Mouse (Mus musculus) lung, postnatal 0 days (tissue): ENCODE measurements at regions not wholly inside any gene's neighbourhood (a gene's known extent, or its start where the extent isn't known, plus 50 kb on each side); places are given as distances from the start of the nearest gene placed in this dataset.
A peak's percentile ranks its signal among the peaks of the same experiment; 100 is the strongest.

Experiments used
- ATAC-seq: fragments of 200-750 bp; cut with Nextera tagmentation; 2 replicates; pipeline ENCODE4 v1.8.0; 2017; ENCODE audit warnings: moderate library complexity
- DNase-seq: peaks from one replicate; pipeline ENCODE4 v3.0.0-alpha.2; 2016; ENCODE audit warnings: low spot score
- H3K27ac ChIP-seq: fragments of 300-500 bp; sonication (generic); 2 replicates; pipeline ENCODE4 v1.5.1; 2014; ENCODE audit warnings: antibody characterized with exemption, mild to moderate bottlenecking, low read length, mixed read lengths
- H3K27me3 ChIP-seq: fragments of 300-500 bp; sonication (generic); replicated peaks from 2 replicates; pipeline ENCODE4 v1.6.1; 2014; ENCODE audit warnings: low read length, mixed read lengths; ENCODE audit not compliant: insufficient read depth
- H3K36me3 ChIP-seq: fragments of 300-500 bp; sonication (generic); 2 replicates; pipeline ENCODE4 v1.6.1; 2014; ENCODE audit warnings: low read length, mixed read lengths; ENCODE audit not compliant: insufficient read depth
- H3K4me1 ChIP-seq: fragments of 300-500 bp; sonication (generic); 2 replicates; pipeline ENCODE4 v1.6.1; 2014; ENCODE audit warnings: antibody characterized with exemption, low read depth, low read length, mixed read lengths; ENCODE audit not compliant: insufficient read depth
- H3K4me2 ChIP-seq: fragments of 300-500 bp; sonication (generic); replicated peaks from 2 replicates; pipeline ENCODE4 v1.6.1; 2014; ENCODE audit warnings: low read depth, mild to moderate bottlenecking, low read length, moderate library complexity, mixed read lengths
- H3K4me3 ChIP-seq: fragments of 300-500 bp; sonication (generic); 2 replicates; pipeline ENCODE4 v1.5.1; 2014; ENCODE audit warnings: low read depth, low read length
- H3K9ac ChIP-seq: fragments of 300-500 bp; sonication (generic); replicated peaks from 2 replicates; pipeline ENCODE4 v1.6.1; 2014; ENCODE audit warnings: low read depth, mild to moderate bottlenecking
- H3K9me3 ChIP-seq: fragments of 300-500 bp; sonication (generic); 2 replicates; pipeline ENCODE4 v1.6.1; 2016; ENCODE audit warnings: low read length, mixed read lengths
- CTCF ChIP-seq: IDR thresholded peaks from 2 replicates; pipeline ENCODE4 v1.5.1; 2016; ENCODE audit warnings: antibody characterized with exemption, mild to moderate bottlenecking
- EP300 ChIP-seq: IDR thresholded peaks from 2 replicates; pipeline ENCODE4 v1.6.1; 2016; ENCODE audit warnings: antibody characterized with exemption, mild to moderate bottlenecking, control low read depth
- WGBS: fragments of 180-500 bp; shearing (Covaris S2); extraction: QIAGEN DNeasy Blood & Tissue Kit; methylation state at CpG from one replicate; pipeline ENCODE4 v1.1.7; 2014; 5-methylcytosine and 5-hydroxymethylcytosine counted together

DNA sequence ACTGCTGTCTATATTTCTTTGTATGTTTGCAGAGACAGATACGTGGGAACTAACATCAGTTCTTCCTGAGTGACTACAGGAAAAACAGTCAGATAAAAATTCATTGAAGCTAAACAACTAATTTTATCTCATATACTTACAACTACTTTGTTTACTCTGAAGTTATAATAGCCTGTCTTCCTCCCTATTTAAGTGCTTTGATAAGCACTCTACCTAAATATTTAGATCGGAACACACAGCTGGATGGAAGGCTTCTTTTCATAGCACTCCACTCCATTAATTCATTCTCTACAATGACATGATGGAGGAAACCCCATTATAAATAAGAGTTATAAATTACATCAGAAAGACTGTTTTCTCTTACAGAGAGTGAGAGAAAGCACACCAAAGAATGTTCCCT lies 438.5 kb upstream of the Sptlc3 start:
- H3K9ac ChIP-seq: no peak overlapping the region
- H3K4me1 ChIP-seq: no peaks in the 10 kb centered on the region
- no peak overlapping the region for H3K27ac ChIP-seq
- H3K4me3 ChIP-seq: no peak overlapping the region
- H3K27me3 ChIP-seq: no peaks in the 10 kb centered on the region
- DNase-seq: peak; percentile 9
- H3K4me2 ChIP-seq: no peak overlapping the region
- ATAC-seq: no peak; the same call in 1 of the 2 replicates
- no peaks in the 10 kb centered on the region for H3K9me3 ChIP-seq
- H3K36me3 ChIP-seq: no peaks in the 10 kb centered on the region
- WGBS: 39% methylated on average over 2 of the region's 2 CpGs
- TF ChIP-seq CTCF (no peak), EP300 (peak; percentile 75)

DNA sequence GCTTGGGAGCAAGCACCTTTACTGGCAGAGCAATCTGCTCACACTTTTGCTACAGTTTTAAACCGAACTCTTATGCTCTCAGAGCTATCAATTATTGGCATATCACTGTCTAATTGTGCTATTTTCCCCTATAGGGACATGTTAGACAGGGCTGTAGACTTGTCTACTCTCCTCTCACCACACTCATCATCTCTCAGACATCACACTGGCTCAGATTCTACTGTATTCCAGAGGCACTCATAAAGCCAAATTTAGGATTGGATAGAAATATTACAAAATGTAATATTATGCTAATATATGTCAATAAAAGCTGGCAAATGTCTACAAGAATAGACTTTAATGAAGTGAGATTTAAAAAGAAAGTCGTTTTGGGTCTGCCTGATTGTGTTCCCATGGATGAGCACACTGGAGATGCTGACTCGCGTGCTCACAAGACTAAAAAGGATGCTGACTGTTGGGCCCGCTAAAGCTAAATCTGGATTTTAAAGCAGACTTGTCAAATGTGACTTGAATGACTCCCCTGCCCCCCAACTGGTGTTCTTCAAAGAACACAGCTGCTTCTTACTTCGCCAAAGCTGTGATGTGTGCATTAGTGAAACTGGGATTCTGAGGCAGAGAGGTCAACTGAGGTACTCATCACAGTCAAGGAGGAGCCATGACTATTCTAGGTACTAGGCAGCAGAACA lies 424.3 kb upstream of the Sptlc3 start:
- H3K4me1 ChIP-seq: no peaks in the 10 kb centered on the region
- ATAC-seq: no peak
- no peaks in the 10 kb centered on the region for H3K27me3 ChIP-seq
- H3K36me3 ChIP-seq: no peaks in the 10 kb centered on the region
- TF ChIP-seq EP300: no peak
- TF ChIP-seq CTCF: no peak
- no peaks in the 10 kb centered on the region for H3K9me3 ChIP-seq
- H3K4me2 ChIP-seq: no peak overlapping the region
- no peak overlapping the region for H3K9ac ChIP-seq
- H3K27ac ChIP-seq: no peak overlapping the region
- 56% methylated on average over 6 of the region's 6 CpGs for WGBS
- no peak for DNase-seq
- no peak overlapping the region for H3K4me3 ChIP-seq

DNA sequence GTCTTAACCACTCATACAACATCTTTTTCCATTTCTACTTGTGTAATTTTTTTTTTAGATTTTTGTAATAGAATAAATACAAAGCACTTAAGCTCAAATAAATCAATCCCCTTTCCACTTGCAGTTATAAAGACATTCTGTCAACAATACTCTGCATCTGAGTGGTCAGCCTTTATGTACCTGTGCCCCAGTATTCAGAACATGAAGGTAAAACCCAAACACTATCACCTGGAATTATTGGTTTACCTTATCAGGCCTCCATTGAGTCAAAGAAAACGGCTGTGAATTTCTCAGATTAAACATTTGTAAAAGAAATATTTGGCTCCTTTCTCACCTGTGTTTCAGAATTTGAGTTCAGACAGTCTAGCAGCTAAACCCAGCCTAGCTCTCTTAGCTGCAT lies 422.0 kb upstream of the Sptlc3 start:
- H3K27me3 ChIP-seq: no peaks in the 10 kb centered on the region
- no peaks in the 10 kb centered on the region for H3K36me3 ChIP-seq
- ATAC-seq (no peak), DNase-seq (no peak)
- TF ChIP-seq EP300: no peak
- no peak for TF ChIP-seq CTCF
- no peaks in the 10 kb centered on the region for H3K4me1 ChIP-seq
- no peak overlapping the region for H3K27ac ChIP-seq
- H3K9ac ChIP-seq: no peak overlapping the region
- H3K9me3 ChIP-seq: no peaks in the 10 kb centered on the region
- WGBS: 45% methylated on average over 1 of the region's 1 CpGs
- H3K4me3 ChIP-seq: no peak overlapping the region
- H3K4me2 ChIP-seq: no peak overlapping the region

DNA sequence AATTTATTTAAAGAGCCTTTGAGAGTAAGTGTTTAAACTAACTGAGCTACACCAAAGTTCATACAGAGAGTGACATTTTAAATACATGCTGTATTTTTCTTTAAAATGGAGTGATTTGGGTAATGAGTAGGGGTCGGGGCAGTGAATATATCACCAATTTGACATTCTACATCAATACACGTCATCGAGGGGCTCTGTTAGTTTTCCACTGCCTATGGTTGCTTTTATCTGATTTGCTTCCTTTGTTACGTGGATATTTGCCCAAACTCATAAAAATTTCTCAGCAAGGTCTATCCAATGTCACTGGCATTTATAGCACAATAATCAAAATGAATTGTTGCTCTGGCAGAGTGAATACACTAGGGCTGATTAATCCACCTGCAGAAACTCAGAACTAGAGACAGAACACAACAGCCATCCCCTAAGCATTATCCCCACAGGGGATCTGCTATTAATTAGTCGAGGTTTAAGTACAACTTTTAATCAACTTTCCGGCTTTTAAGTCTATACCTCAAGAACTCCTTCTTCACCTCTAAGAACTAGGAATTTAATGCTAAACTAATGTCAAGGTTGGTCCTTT lies 400.1 kb upstream of the Sptlc3 start:
- H3K36me3 ChIP-seq: no peaks in the 10 kb centered on the region
- no peak overlapping the region for H3K27ac ChIP-seq
- no peak overlapping the region for H3K9ac ChIP-seq
- H3K9me3 ChIP-seq: no peaks in the 10 kb centered on the region
- no peak overlapping the region for H3K4me2 ChIP-seq
- no peaks in the 10 kb centered on the region for H3K4me1 ChIP-seq
- DNase-seq (no peak), ATAC-seq (no peak)
- TF ChIP-seq EP300 (no peak), CTCF (no peak)
- 82% methylated on average over 6 of the region's 6 CpGs for WGBS
- no peak overlapping the region for H3K4me3 ChIP-seq
- no peaks in the 10 kb centered on the region for H3K27me3 ChIP-seq

DNA sequence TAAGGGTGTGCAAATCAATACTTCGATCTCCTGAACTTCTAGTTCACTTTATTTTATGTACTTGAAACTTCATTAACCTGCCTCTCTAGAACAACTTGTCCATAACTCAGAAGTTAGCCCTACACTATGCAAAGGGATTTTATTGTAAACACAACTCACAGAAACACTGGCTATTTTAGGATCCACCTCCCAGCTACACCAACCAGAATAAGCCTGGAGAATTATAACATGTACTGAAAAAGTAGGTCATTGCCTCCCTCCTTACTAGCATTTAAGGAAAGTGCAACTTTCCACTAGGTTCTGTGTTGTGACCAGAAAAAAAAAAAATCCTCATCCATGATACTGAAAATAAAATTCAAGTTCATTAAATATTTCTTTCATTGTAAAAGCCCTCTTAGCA lies 382.0 kb upstream of the Sptlc3 start:
- TF ChIP-seq CTCF (no peak), EP300 (no peak)
- no peak for DNase-seq
- no peak overlapping the region for H3K4me2 ChIP-seq
- no peaks in the 10 kb centered on the region for H3K27me3 ChIP-seq
- ATAC-seq: no peak
- no peaks in the 10 kb centered on the region for H3K4me1 ChIP-seq
- H3K27ac ChIP-seq: no peak overlapping the region
- no peaks in the 10 kb centered on the region for H3K9me3 ChIP-seq
- no peak overlapping the region for H3K9ac ChIP-seq
- H3K36me3 ChIP-seq: no peaks in the 10 kb centered on the region
- H3K4me3 ChIP-seq: no peak overlapping the region
- 72% methylated on average over 1 of the region's 1 CpGs for WGBS

DNA sequence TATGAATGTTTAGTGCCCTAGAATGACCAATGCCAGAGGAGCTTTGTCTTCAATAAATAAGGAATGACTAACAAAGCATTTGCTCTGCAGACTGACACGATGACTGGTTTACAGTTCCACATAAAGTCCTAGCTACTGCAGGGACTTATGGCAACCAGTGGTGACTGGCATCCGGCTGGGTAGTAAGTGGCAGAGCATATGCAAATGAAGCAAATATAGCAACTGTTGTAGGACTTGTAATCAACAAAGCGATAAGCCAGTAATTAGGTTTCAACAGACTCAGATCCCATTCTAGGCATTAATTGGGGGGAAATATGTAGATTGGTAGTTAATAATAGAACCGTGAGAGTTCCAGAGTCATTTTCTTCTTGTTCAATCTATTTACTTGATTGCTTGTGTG lies 379.2 kb upstream of the Sptlc3 start:
- no peaks in the 10 kb centered on the region for H3K27me3 ChIP-seq
- no peak for DNase-seq
- no peak overlapping the region for H3K27ac ChIP-seq
- H3K36me3 ChIP-seq: no peaks in the 10 kb centered on the region
- 88% methylated on average over 4 of the region's 4 CpGs for WGBS
- H3K4me1 ChIP-seq: no peaks in the 10 kb centered on the region
- no peaks in the 10 kb centered on the region for H3K9me3 ChIP-seq
- no peak for ATAC-seq
- TF ChIP-seq CTCF (no peak), EP300 (no peak)
- no peak overlapping the region for H3K9ac ChIP-seq
- no peak overlapping the region for H3K4me3 ChIP-seq
- no peak overlapping the region for H3K4me2 ChIP-seq

DNA sequence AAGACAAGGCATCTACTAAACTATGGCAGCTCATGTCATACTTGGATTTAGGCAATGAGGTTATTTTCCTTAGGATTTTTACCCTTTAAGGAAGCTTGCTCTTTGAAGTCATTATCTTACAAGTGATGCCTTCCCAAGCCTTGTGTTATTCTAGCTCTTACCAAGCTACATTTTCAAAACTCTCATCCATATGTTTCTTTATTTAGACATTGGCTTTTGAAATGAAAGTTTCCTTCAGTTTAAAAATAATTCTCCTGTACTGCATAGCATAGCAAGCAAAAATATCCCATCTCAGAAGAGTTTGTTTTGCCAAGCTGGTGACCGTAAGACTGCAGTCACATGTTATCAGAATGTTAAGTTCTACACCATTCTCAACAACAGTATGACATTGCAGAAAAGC lies 372.8 kb upstream of the Sptlc3 start:
- TF ChIP-seq CTCF (no peak), EP300 (no peak)
- no peak overlapping the region for H3K27ac ChIP-seq
- WGBS: 83% methylated on average over 1 of the region's 1 CpGs
- no peaks in the 10 kb centered on the region for H3K4me1 ChIP-seq
- ATAC-seq: no peak
- DNase-seq: no peak
- H3K27me3 ChIP-seq: no peaks in the 10 kb centered on the region
- H3K4me3 ChIP-seq: no peak overlapping the region
- H3K9ac ChIP-seq: no peak overlapping the region
- no peak overlapping the region for H3K4me2 ChIP-seq
- H3K36me3 ChIP-seq: no peaks in the 10 kb centered on the region
- H3K9me3 ChIP-seq: no peaks in the 10 kb centered on the region
